Mouse (Mus musculus) intestine, postnatal 0 days (tissue): ENCODE measurements around the gene Cox20. TPM values are rescaled to one million over a fixed set of nuclear protein-coding genes. Genes with fewer than 3 reads are reported as not detected.

Experiments used
- ATAC-seq: fragments of 200-750 bp; cut with Nextera tagmentation; 2 replicates; pipeline ENCODE4 v1.8.0; 2017; ENCODE audit warnings: mild to moderate bottlenecking, moderate TSS enrichment, moderate library complexity
- H3K27ac ChIP-seq: fragments of 300-500 bp; sonication (generic); 2 replicates; pipeline ENCODE4 v1.5.1; 2014; ENCODE audit warnings: mild to moderate bottlenecking, low read depth, low read length, moderate library complexity
- H3K27me3 ChIP-seq: fragments of 300-500 bp; sonication (generic); replicated peaks from 2 replicates; pipeline ENCODE4 v1.6.1; 2014; ENCODE audit warnings: low read length, mixed read lengths; ENCODE audit not compliant: control insufficient read depth, insufficient read depth
- H3K36me3 ChIP-seq: fragments of 300-500 bp; sonication (generic); 2 replicates; pipeline ENCODE4 v1.6.1; 2014; ENCODE audit warnings: mild to moderate bottlenecking, moderate library complexity; ENCODE audit not compliant: control insufficient read depth, insufficient read depth
- H3K4me1 ChIP-seq: fragments of 300-500 bp; sonication (generic); replicated peaks from 2 replicates; pipeline ENCODE4 v1.6.1; 2014; ENCODE audit warnings: antibody characterized with exemption, low read length, mixed read lengths; ENCODE audit not compliant: control insufficient read depth, insufficient read depth
- H3K4me2 ChIP-seq: fragments of 300-500 bp; sonication (generic); replicated peaks from 2 replicates; pipeline ENCODE4 v1.6.1; 2014; ENCODE audit warnings: low read depth, mild to moderate bottlenecking, moderate library complexity
- H3K4me3 ChIP-seq: fragments of 300-500 bp; sonication (generic); 2 replicates; pipeline ENCODE4 v1.5.1; 2014; ENCODE audit warnings: low read depth, low read length
- H3K9ac ChIP-seq: fragments of 300-500 bp; sonication (generic); 2 replicates; pipeline ENCODE4 v1.6.1; 2014; ENCODE audit warnings: mild to moderate bottlenecking, low read depth, low read length
- H3K9me3 ChIP-seq: fragments of 300-500 bp; sonication (generic); 2 replicates; pipeline ENCODE4 v1.6.1; 2016; ENCODE audit warnings: mixed run types; ENCODE audit not compliant: control insufficient read depth
- CTCF ChIP-seq: sonication (generic); IDR thresholded peaks from 2 replicates; pipeline ENCODE4 v1.5.1; 2016; ENCODE audit warnings: low read depth, mild to moderate bottlenecking, control low read depth, antibody characterized with exemption, moderate library complexity
- WGBS: fragments of 180-500 bp; shearing (Covaris S2); extraction: QIAGEN DNeasy Blood & Tissue Kit; methylation state at CpG from one replicate; pipeline ENCODE4 v1.1.7; 2014; 5-methylcytosine and 5-hydroxymethylcytosine counted together
- polyA plus RNA-seq: library from polyadenylated mRNA; unstranded; fragments of >200 nt; fragmentation: Nextera tagmentation; extraction: Ambion mirVana; gene quantifications from 2 replicates; pipeline ENCODE4 v1.2.1, GENCODE M21; 2015

Gene Cox20
- polyA plus RNA-seq, 1 experiment from 2014 or later: 148 TPM

- H3K9ac ChIP-seq: peak overlapping the region; percentile 100
- H3K4me3 ChIP-seq: peak overlapping the region; percentile 99
- H3K36me3 ChIP-seq: peaks cover 29% of the 10 kb centered on the region
- H3K4me2 ChIP-seq: peak overlapping the region; percentile 66
- peak; percentile 91 for ATAC-seq
- H3K27ac ChIP-seq: peak overlapping the region; percentile 100
- peaks cover 8% of the 10 kb centered on the region; the same call in 1 of the 2 replicates for H3K4me1 ChIP-seq
- H3K27me3 ChIP-seq: no peaks in the 10 kb centered on the region
- no peaks in the 10 kb centered on the region for H3K9me3 ChIP-seq
- TF ChIP-seq CTCF: no peak
- WGBS: under 1% methylated on average over 38 of the region's 53 CpGs
Observed at GRCm38 (mm10) chr1:178336289-178336775, 17.4 kb downstream of the Cox20 start.

GRCm38 (mm10) chr1:178336777-178337481 lies 18.0 kb downstream of the Cox20 start:
- TF ChIP-seq CTCF: peak; percentile 42
- H3K36me3 ChIP-seq: peaks cover 24% of the 10 kb centered on the region
- peak overlapping the region; percentile 99 for H3K4me3 ChIP-seq
- under 1% methylated on average over 82 of the region's 89 CpGs for WGBS
- peak overlapping the region; percentile 100 for H3K27ac ChIP-seq
- peak overlapping the region; percentile 100 for H3K9ac ChIP-seq
- H3K9me3 ChIP-seq: no peaks in the 10 kb centered on the region
- ATAC-seq: peak; percentile 63
- peak overlapping the region; percentile 66 for H3K4me2 ChIP-seq
- peaks cover 8% of the 10 kb centered on the region; the same call in 1 of the 2 replicates for H3K4me1 ChIP-seq
- H3K27me3 ChIP-seq: no peaks in the 10 kb centered on the region

- WGBS: under 1% methylated on average over 68 of the region's 73 CpGs
- Histone ChIP-seq H3K36me3 (peaks cover 17% of the 10 kb centered on the region), H3K9me3 (no peaks in the 10 kb centered on the region), H3K4me3 (peak within 1 kb of the TSS; percentile 99), H3K4me1 (peaks cover 8% of the 10 kb centered on the region; the same call in 1 of the 2 replicates), H3K9ac (peak within 1 kb of the TSS; percentile 100), H3K27ac (peak within 1 kb of the TSS; percentile 100), H3K27me3 (no peaks in the 10 kb centered on the region), H3K4me2 (peak within 1 kb of the TSS; percentile 66)
- TF ChIP-seq CTCF: 0 out of 2 replicates have a peak, but pooled peaks have one; percentile 10
- ATAC-seq: peak; percentile 87
Observed at GRCm38 (mm10) chr1:178337551-178338317, 18.8 kb downstream of the Cox20 start, which contains the start of gene Hnrnpu. TSS of gene Hnrnpu (minus strand) at chr1:178337797.

- Histone ChIP-seq H3K9ac (peak overlapping the region; percentile 100), H3K4me2 (peak overlapping the region; percentile 66), H3K36me3 (peaks cover 11% of the 10 kb centered on the region), H3K4me1 (peaks cover 8% of the 10 kb centered on the region; the same call in 1 of the 2 replicates), H3K27me3 (no peaks in the 10 kb centered on the region), H3K4me3 (peak overlapping the region; percentile 99), H3K9me3 (no peaks in the 10 kb centered on the region), H3K27ac (peak overlapping the region; percentile 100)
- TF ChIP-seq CTCF: no peak
- 8% methylated on average over 6 of the region's 6 CpGs for WGBS
- no peak for ATAC-seq
Observed at GRCm38 (mm10) chr1:178338318-178338641, 19.4 kb downstream of the Cox20 start.

- no peak overlapping the region for H3K27ac ChIP-seq
- no peak for TF ChIP-seq CTCF
- H3K36me3 ChIP-seq: 0 out of 2 replicates have a peak, but pooled peaks cover under 1% of the 10 kb centered on the region
- no peaks in the 10 kb centered on the region for H3K9me3 ChIP-seq
- H3K4me3 ChIP-seq: no peak overlapping the region
- WGBS: 93% methylated on average over 2 of the region's 2 CpGs
- H3K27me3 ChIP-seq: no peaks in the 10 kb centered on the region
- ATAC-seq: no peak
- H3K4me2 ChIP-seq: no peak overlapping the region
- no peaks in the 10 kb centered on the region for H3K4me1 ChIP-seq
- H3K9ac ChIP-seq: no peak overlapping the region
Observed at GRCm38 (mm10) chr1:178340213-178340612, 21.3 kb downstream of the Cox20 start.

GRCm38 (mm10) chr1:178341435-178341834 lies 22.5 kb downstream of the Cox20 start:
- H3K27me3 ChIP-seq: no peaks in the 10 kb centered on the region
- H3K36me3 ChIP-seq: no peaks in the 10 kb centered on the region
- H3K4me3 ChIP-seq: no peak overlapping the region
- ATAC-seq: no peak
- no peak overlapping the region for H3K9ac ChIP-seq
- no peak for TF ChIP-seq CTCF
- no peaks in the 10 kb centered on the region for H3K9me3 ChIP-seq
- H3K4me1 ChIP-seq: no peaks in the 10 kb centered on the region
- H3K4me2 ChIP-seq: no peak overlapping the region
- no peak overlapping the region for H3K27ac ChIP-seq
- WGBS: 90% methylated on average over 3 of the region's 3 CpGs
